In the genomic region with DNA sequence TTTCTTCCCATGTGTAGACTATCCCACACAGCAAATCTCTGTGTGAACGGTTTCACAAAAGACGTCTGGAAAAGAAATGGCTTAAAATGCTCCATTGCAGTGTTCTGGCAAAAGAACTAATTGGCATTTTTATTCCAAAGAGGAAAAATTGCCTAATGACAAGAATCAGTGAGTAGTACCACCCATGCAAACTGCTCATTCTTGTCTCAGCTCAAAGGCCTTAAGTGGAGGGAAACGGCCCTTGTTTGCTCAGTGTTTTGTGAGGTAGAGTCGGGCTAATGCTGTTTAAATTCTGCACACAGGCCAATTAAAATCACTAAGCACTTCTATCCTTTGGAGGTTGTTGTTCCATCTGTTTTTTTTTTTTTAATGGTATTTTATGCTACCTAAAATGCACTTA, we compare ENCODE assay signal across 16 mouse cellular contexts.
"Had no signal": no experiment of that assay in that cellular context is flagged by ENCODE, and none has a peak within 500 bp of the region (broad histone marks: within the 10 kb centered on the region; RNA-seq: fewer than 3 reads in every experiment).

No protein-coding gene starts in this region.

- H3K27ac ChIP-seq: neural tube, embryonic 13.5 days; neural tube, embryonic 15.5 days; stomach, embryonic 15.5 days; stomach, postnatal 0 days had no signal

- H3K4me3 ChIP-seq: neural tube, embryonic 13.5 days; neural tube, embryonic 15.5 days; stomach, embryonic 15.5 days had no signal

- H3K4me2 ChIP-seq: neural tube, embryonic 13.5 days; neural tube, embryonic 15.5 days; stomach, embryonic 15.5 days had no signal

- H3K36me3 ChIP-seq: neural tube, embryonic 13.5 days; neural tube, embryonic 15.5 days; stomach, embryonic 15.5 days had no signal

- H3K4me1 ChIP-seq: neural tube, embryonic 13.5 days; neural tube, embryonic 15.5 days; stomach, embryonic 15.5 days had no signal

- H3K27me3 ChIP-seq: neural tube, embryonic 13.5 days; neural tube, embryonic 15.5 days; stomach, embryonic 15.5 days had no signal

- H3K9ac ChIP-seq: neural tube, embryonic 13.5 days; neural tube, embryonic 15.5 days; stomach, embryonic 15.5 days had no signal

- DNase-seq: retina, postnatal 1 day; right cerebral cortex, adult 18-20 months; right cerebral cortex, postnatal 14 days; right cerebral cortex, postnatal 25 days; right cerebral cortex, postnatal 4 days; spleen, adult 18-20 months; thymus, adult 18-20 months; thymus, adult 2 months; thymus, postnatal 14 days; thymus, postnatal 25 days; thymus, postnatal 36 days; thymus, postnatal 4 days had no signal

- H3K9me3 ChIP-seq: neural tube, embryonic 13.5 days; neural tube, embryonic 15.5 days; stomach, embryonic 15.5 days had no signal
